ENCODE assay signal across 8 mouse cellular contexts in the genomic region with DNA sequence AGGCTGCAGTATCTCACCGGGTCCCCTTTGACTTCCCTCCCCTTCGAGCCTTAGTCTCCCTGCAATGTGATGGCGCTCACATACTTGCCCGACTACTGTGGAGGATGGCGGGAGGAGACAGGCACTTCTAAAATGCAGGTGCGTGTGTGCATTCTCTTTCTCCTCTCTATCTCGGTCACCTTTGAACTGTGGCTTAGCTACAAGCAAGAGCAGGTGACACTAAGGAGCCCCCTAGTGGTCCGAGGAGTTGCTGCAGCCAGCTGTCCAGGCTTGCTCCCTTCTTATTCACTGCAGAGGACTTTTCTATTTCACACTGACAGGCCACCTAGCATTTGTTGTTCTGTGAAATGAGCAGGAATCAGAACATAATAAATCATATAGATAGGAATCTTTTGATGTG. TPM values are rescaled to one million over a fixed set of nuclear protein-coding genes. Genes with fewer than 3 reads are reported as not detected.
DNase-seq lines count a peak whose midpoint lies in the region; ATAC-seq and TF ChIP-seq lines count a peak whose summit lies in the region.

No protein-coding gene starts in this region.

- no peak overlapping the region for H3K9ac ChIP-seq in intestine, postnatal 0 days (ENCODE audit: low read depth, low read length)
- H3K9ac ChIP-seq in limb, embryonic 13.5 days, result no peak overlapping the region
- no peak overlapping the region for H3K9ac ChIP-seq in midbrain, embryonic 14.5 days (replicated peaks; ENCODE audit: low read length)
- H3K9ac ChIP-seq in stomach, embryonic 16.5 days (ENCODE audit: low read length), result no peak overlapping the region

- 0 out of 2 replicates have a peak overlapping the region, but pooled peaks have one; percentile 17 for H3K4me2 ChIP-seq in intestine, postnatal 0 days (replicated peaks; ENCODE audit: low read depth)
- peak overlapping the region; percentile 41 for H3K4me2 ChIP-seq in limb, embryonic 13.5 days (replicated peaks)
- peak overlapping the region; percentile 48 for H3K4me2 ChIP-seq in midbrain, embryonic 14.5 days (ENCODE audit: low read length)
- peak overlapping the region; percentile 14; the same call in 1 of the 2 replicates for H3K4me2 ChIP-seq in stomach, embryonic 16.5 days (ENCODE audit: low read depth, low read length)

- no peaks in the 10 kb centered on the region for H3K9me3 ChIP-seq in intestine, postnatal 0 days (ENCODE audit: control insufficient read depth)
- H3K9me3 ChIP-seq in limb, embryonic 13.5 days, result no peaks in the 10 kb centered on the region
- H3K9me3 ChIP-seq in midbrain, embryonic 14.5 days (ENCODE audit: control insufficient read depth, low read length), result no peaks in the 10 kb centered on the region
- H3K9me3 ChIP-seq in stomach, embryonic 16.5 days (replicated peaks; ENCODE audit: control insufficient read depth, low read length), result no peaks in the 10 kb centered on the region

- no peaks in the 10 kb centered on the region for H3K27me3 ChIP-seq in intestine, postnatal 0 days (replicated peaks; ENCODE audit: control insufficient read depth, insufficient read depth, low read length)
- no peaks in the 10 kb centered on the region for H3K27me3 ChIP-seq in limb, embryonic 13.5 days
- H3K27me3 ChIP-seq in midbrain, embryonic 14.5 days (ENCODE audit: control insufficient read depth, insufficient read depth, low read length), result no peaks in the 10 kb centered on the region
- no peaks in the 10 kb centered on the region for H3K27me3 ChIP-seq in stomach, embryonic 16.5 days (ENCODE audit: control insufficient read depth, insufficient read depth, low read length)

- H3K36me3 ChIP-seq in intestine, postnatal 0 days (ENCODE audit: control insufficient read depth, insufficient read depth), result no peaks in the 10 kb centered on the region
- no peaks in the 10 kb centered on the region for H3K36me3 ChIP-seq in limb, embryonic 13.5 days
- no peaks in the 10 kb centered on the region for H3K36me3 ChIP-seq in midbrain, embryonic 14.5 days (ENCODE audit: control insufficient read depth, insufficient read depth, low read length)
- H3K36me3 ChIP-seq in stomach, embryonic 16.5 days (ENCODE audit: control insufficient read depth, insufficient read depth, low read length), result no peaks in the 10 kb centered on the region

- WGBS in intestine, postnatal 0 days, result 3% methylated on average over 8 of the region's 8 CpGs
- WGBS in limb, embryonic 13.5 days, result 3% methylated on average over 8 of the region's 8 CpGs
- 3% methylated on average over 8 of the region's 8 CpGs for WGBS in midbrain, embryonic 14.5 days
- WGBS in stomach, embryonic 16.5 days, result 3% methylated on average over 8 of the region's 8 CpGs

- H3K4me1 ChIP-seq in cortical plate, adult 2 months (ENCODE audit: control insufficient read depth, insufficient read depth, low read length), result no peaks in the 10 kb centered on the region
- peaks cover 3% of the 10 kb centered on the region; the same call in 1 of the 2 replicates for H3K4me1 ChIP-seq in intestine, postnatal 0 days (replicated peaks; ENCODE audit: control insufficient read depth, insufficient read depth, low read length)
- peaks cover 13% of the 10 kb centered on the region for H3K4me1 ChIP-seq in limb, embryonic 13.5 days
- H3K4me1 ChIP-seq in midbrain, embryonic 14.5 days (ENCODE audit: control insufficient read depth, insufficient read depth, low read length), result peaks cover 7% of the 10 kb centered on the region
- 0 out of 2 replicates have a peak, but pooled peaks cover 3% of the 10 kb centered on the region for H3K4me1 ChIP-seq in stomach, embryonic 16.5 days (ENCODE audit: control insufficient read depth, insufficient read depth, low read length)

- H3K27ac ChIP-seq in cortical plate, adult 2 months (ENCODE audit: insufficient read depth, low read length), result no peak overlapping the region
- H3K27ac ChIP-seq in intestine, postnatal 0 days (ENCODE audit: low read depth, low read length), result no peak overlapping the region
- H3K27ac ChIP-seq in limb, embryonic 13.5 days, result no peak overlapping the region
- H3K27ac ChIP-seq in midbrain, embryonic 14.5 days (replicated peaks; ENCODE audit: low read depth, low read length), result peak overlapping the region; percentile 45; the same call in 1 of the 2 replicates
- H3K27ac ChIP-seq in stomach, embryonic 16.5 days (ENCODE audit: low read length), result no peak overlapping the region

- TF ChIP-seq CTCF in cortical plate, adult 2 months (IDR thresholded peaks at IDR 0.05; ENCODE audit: extremely low read depth, insufficient read depth, low read length), result peak; percentile 88
- TF ChIP-seq CTCF in intestine, postnatal 0 days (IDR thresholded peaks at IDR 0.05; ENCODE audit: low read depth), result peak; percentile 96

- no peak overlapping the region for H3K4me3 ChIP-seq in cortical plate, adult 2 months (ENCODE audit: insufficient read depth, low read length)
- no peak overlapping the region for H3K4me3 ChIP-seq in intestine, postnatal 0 days (ENCODE audit: low read depth, low read length)
- H3K4me3 ChIP-seq in limb, embryonic 13.5 days, result no peak overlapping the region
- H3K4me3 ChIP-seq in midbrain, embryonic 14.5 days (replicated peaks; ENCODE audit: low read depth, low read length), result no peak overlapping the region
- H3K4me3 ChIP-seq in stomach, embryonic 16.5 days (replicated peaks; ENCODE audit: low read length), result no peak overlapping the region

- peak; percentile 61 for ATAC-seq in intestine, postnatal 0 days
- no peak for ATAC-seq in limb, embryonic 13.5 days (ENCODE audit: low FRiP score, low read depth)
- peak; percentile 48; the same call in 1 of the 2 replicates for ATAC-seq in midbrain, embryonic 14.5 days (ENCODE audit: low FRiP score, low TSS enrichment)
- ATAC-seq in stomach, embryonic 16.5 days (ENCODE audit: insufficient read depth, low FRiP score), result peak; percentile 73; the same call in 1 of the 2 replicates

- peak; percentile 71 for DNase-seq in 3T3-L1 (ENCODE audit: low read depth, low spot score)
- peak; percentile 90 for DNase-seq in ZHBTc4 (ENCODE audit: low read depth, low spot score)
- peak; percentile 64 for DNase-seq in gastrocnemius, postnatal 25 days
- peak; percentile 89 for DNase-seq in midbrain, embryonic 14.5 days

- no peak for TF ChIP-seq POLR2A in cortical plate, adult 2 months (IDR thresholded peaks at IDR 0.05; ENCODE audit: extremely low read depth, insufficient read depth, low read length)

RNA-seq across cellular contexts. Expression of a gene that starts 13.1 kb away (rescaled TPM):
- 9.8 and 10.6 TPM in 2 replicates for polyA plus RNA-seq in cortical plate, adult 2 months (2012; rRNA removed)
- total RNA-seq in gastrocnemius, postnatal 25 days (2021), result under 1 TPM; 0.91 to 0.95 TPM
- polyA plus RNA-seq in intestine, postnatal 0 days (2015; fragmentation: Nextera tagmentation; extraction: Ambion mirVana), result 0.20 TPM in 2 replicates
- polyA plus RNA-seq in limb, embryonic 13.5 days (2015; fragmentation: Nextera tagmentation; extraction: Ambion mirVana), result 0.83 and 1.1 TPM in 2 replicates
- polyA plus RNA-seq in midbrain, embryonic 14.5 days (2014; fragmentation: Nextera tagmentation; extraction: Ambion mirVana), result 1.3 and 1.6 TPM in 2 replicates
- polyA plus RNA-seq in stomach, embryonic 16.5 days (2015; fragmentation: Nextera tagmentation; extraction: Ambion mirVana), result 0.44 and 0.65 TPM in 2 replicates

RNA-seq across cellular contexts. Expression of a gene that starts 17.7 kb away (rescaled TPM):
- polyA plus RNA-seq in cortical plate, adult 2 months (2012; rRNA removed), result 40.8 and 42.1 TPM in 2 replicates
- total RNA-seq in gastrocnemius, postnatal 25 days (2021), result 10 to 100 TPM; 11.4 to 15.2 TPM
- 10.1 and 12.0 TPM in 2 replicates for polyA plus RNA-seq in intestine, postnatal 0 days (2015; fragmentation: Nextera tagmentation; extraction: Ambion mirVana)
- 6.6 and 6.9 TPM in 2 replicates for polyA plus RNA-seq in limb, embryonic 13.5 days (2015; fragmentation: Nextera tagmentation; extraction: Ambion mirVana)
- polyA plus RNA-seq in midbrain, embryonic 14.5 days (2014; fragmentation: Nextera tagmentation; extraction: Ambion mirVana), result 20.9 and 22.3 TPM in 2 replicates
- polyA plus RNA-seq in stomach, embryonic 16.5 days (2015; fragmentation: Nextera tagmentation; extraction: Ambion mirVana), result 6.5 and 6.9 TPM in 2 replicates

RNA-seq across cellular contexts. Expression of a gene that starts 41.2 kb away (rescaled TPM):
- polyA plus RNA-seq in cortical plate, adult 2 months (2012; rRNA removed), result 463 and 465 TPM in 2 replicates
- total RNA-seq in gastrocnemius, postnatal 25 days (2021), result under 1 TPM; 0.13 TPM
- 0.85 and 0.86 TPM in 2 replicates for polyA plus RNA-seq in intestine, postnatal 0 days (2015; fragmentation: Nextera tagmentation; extraction: Ambion mirVana)
- 7.2 and 8.8 TPM in 2 replicates for polyA plus RNA-seq in limb, embryonic 13.5 days (2015; fragmentation: Nextera tagmentation; extraction: Ambion mirVana)
- polyA plus RNA-seq in midbrain, embryonic 14.5 days (2014; fragmentation: Nextera tagmentation; extraction: Ambion mirVana), result 12.4 and 14.3 TPM in 2 replicates
- 6.8 and 8.5 TPM in 2 replicates for polyA plus RNA-seq in stomach, embryonic 16.5 days (2015; fragmentation: Nextera tagmentation; extraction: Ambion mirVana)

Comparison
In these comparisons a context has a peak if more than half of its experiments do, and no peak if none do; other contexts are left out.
1. RNA of a gene that starts 41.2 kb away (polyA plus RNA-seq): 463 to 465 TPM in cortical plate, adult 2 months; 12.4 to 14.3 TPM in midbrain, embryonic 14.5 days, 7.2 to 8.8 TPM in limb, embryonic 13.5 days, 6.8 to 8.5 TPM in stomach, embryonic 16.5 days and 0.85 to 0.86 TPM in intestine, postnatal 0 days; every median in the first group is over 10 times any median in the second.
2. Peak in every context shown above with its lines, with median percentiles within 50 percentile points of each other: DNase-seq and H3K4me2 ChIP-seq.